ENCODE assay signal across 13 mouse cellular contexts in the genomic region with DNA sequence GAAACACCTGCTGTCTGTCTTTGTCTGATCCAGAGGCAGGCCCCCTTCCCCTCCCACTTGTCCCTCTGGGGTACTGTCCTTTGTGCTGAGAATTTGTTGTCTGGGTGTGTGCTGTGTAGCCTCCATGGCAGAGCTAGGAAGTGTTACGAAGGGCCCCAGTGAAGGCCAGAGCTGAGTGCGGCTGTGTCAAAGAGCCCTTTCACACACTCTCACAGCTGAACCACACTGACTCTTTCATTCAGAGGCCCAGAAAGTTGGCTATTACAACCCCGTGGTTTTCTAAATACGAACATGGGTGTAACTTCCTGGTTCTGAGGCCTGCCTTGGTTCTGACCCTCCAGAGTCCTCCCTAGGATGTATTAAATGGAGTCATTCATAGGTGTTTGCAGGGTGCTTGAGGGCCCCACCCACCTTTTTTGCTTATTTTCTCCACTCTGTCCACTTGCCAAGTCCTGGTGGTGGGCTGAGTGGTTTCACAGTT. TPM values are rescaled to one million over a fixed set of nuclear protein-coding genes. Genes with fewer than 3 reads are reported as not detected.
A peak's percentile ranks its signal among the peaks of the same experiment; 100 is the strongest.
DNase-seq lines count a peak whose midpoint lies in the region; ATAC-seq and TF ChIP-seq lines count a peak whose summit lies in the region.
"Had no signal": no experiment of that assay in that cellular context is flagged by ENCODE, and none has a peak within 500 bp of the region (broad histone marks: within the 10 kb centered on the region; RNA-seq: fewer than 3 reads in every experiment).

No protein-coding gene starts in this region.

- H3K9me3 ChIP-seq in lung, postnatal 0 days (ENCODE audit: low read length): no peaks in the 10 kb centered on the region
- no peaks in the 10 kb centered on the region for H3K9me3 ChIP-seq in embryonic facial prominence, embryonic 15.5 days (replicated peaks)
- H3K9me3 ChIP-seq in hindbrain, embryonic 16.5 days (ENCODE audit: control insufficient read depth, low read length): no peaks in the 10 kb centered on the region

- no peaks in the 10 kb centered on the region for H3K27me3 ChIP-seq in lung, postnatal 0 days (replicated peaks; ENCODE audit: insufficient read depth, low read length)
- no peaks in the 10 kb centered on the region for H3K27me3 ChIP-seq in embryonic facial prominence, embryonic 15.5 days
- no peaks in the 10 kb centered on the region for H3K27me3 ChIP-seq in hindbrain, embryonic 16.5 days (replicated peaks; ENCODE audit: control insufficient read depth, insufficient read depth, low read length)

- peak; percentile 35; the same call in 1 of the 2 replicates for ATAC-seq in lung, postnatal 0 days
- ATAC-seq in embryonic facial prominence, embryonic 15.5 days (ENCODE audit: insufficient number of reproducible peaks, low FRiP score, low TSS enrichment, low read depth): peak; percentile 73
- peak; percentile 74; the same call in 1 of the 2 replicates for ATAC-seq in hindbrain, embryonic 16.5 days

- TF ChIP-seq EP300 in lung, postnatal 0 days (IDR thresholded peaks at IDR 0.05): no peak

- WGBS in lung, postnatal 0 days: 44% methylated on average over 4 of the region's 4 CpGs
- 62% methylated on average over 4 of the region's 4 CpGs for WGBS in lung, adult 2 months
- 56% methylated on average over 4 of the region's 4 CpGs for WGBS in embryonic facial prominence, embryonic 15.5 days
- WGBS in hindbrain, embryonic 16.5 days: 64% methylated on average over 4 of the region's 4 CpGs

- peak; percentile 36 for DNase-seq in lung, postnatal 0 days (ENCODE audit: low spot score)
- DNase-seq in lung, adult 2 months: no peak
- DNase-seq in natural killer cell, adult 2 months (ENCODE audit: low spot score in 2 of 2): peak; percentile 74 to 85
- no peak for DNase-seq in spleen, adult 18-20 months
- no peak for DNase-seq in cerebellum, postnatal 4 days (ENCODE audit: low spot score in 2 of 2)
- DNase-seq: cerebellum, adult 11-12 months; gastrocnemius, postnatal 36 days; heart, postnatal 10 days; right cerebral cortex, postnatal 4 days; thymus, adult 18-20 months had no signal

- TF ChIP-seq CTCF in lung, postnatal 0 days (IDR thresholded peaks at IDR 0.05): no peak
- TF ChIP-seq CTCF in lung, adult 2 months (IDR thresholded peaks at IDR 0.05; ENCODE audit: insufficient read depth, low read length): no peak

- no peak overlapping the region for H3K9ac ChIP-seq in lung, postnatal 0 days (replicated peaks; ENCODE audit: low read depth)
- H3K9ac ChIP-seq in embryonic facial prominence, embryonic 15.5 days: no peak overlapping the region
- H3K9ac ChIP-seq in hindbrain, embryonic 16.5 days (ENCODE audit: low read depth, low read length): no peak overlapping the region

- H3K4me3 ChIP-seq in lung, postnatal 0 days (ENCODE audit: low read depth, low read length): no peak overlapping the region
- H3K4me3 ChIP-seq in lung, adult 2 months (replicated peaks; ENCODE audit: extremely low read depth, low read depth, low read length): no peak overlapping the region
- no peak overlapping the region for H3K4me3 ChIP-seq in embryonic facial prominence, embryonic 15.5 days (replicated peaks)
- no peak overlapping the region for H3K4me3 ChIP-seq in hindbrain, embryonic 16.5 days (ENCODE audit: low read length)

- H3K4me2 ChIP-seq in lung, postnatal 0 days (replicated peaks; ENCODE audit: low read depth, low read length): no peak overlapping the region
- no peak overlapping the region for H3K4me2 ChIP-seq in embryonic facial prominence, embryonic 15.5 days (replicated peaks)
- no peak overlapping the region for H3K4me2 ChIP-seq in hindbrain, embryonic 16.5 days (ENCODE audit: low read length)

- no peak overlapping the region for H3K27ac ChIP-seq in lung, postnatal 0 days (ENCODE audit: low read length)
- no peak overlapping the region for H3K27ac ChIP-seq in embryonic facial prominence, embryonic 15.5 days (replicated peaks)
- H3K27ac ChIP-seq in hindbrain, embryonic 16.5 days (ENCODE audit: low read depth, low read length): no peak overlapping the region
- H3K27ac ChIP-seq: kidney, postnatal 0 days had no signal

- H3K36me3 ChIP-seq in lung, postnatal 0 days (ENCODE audit: insufficient read depth, low read length): no peaks in the 10 kb centered on the region
- H3K36me3 ChIP-seq in embryonic facial prominence, embryonic 15.5 days: no peaks in the 10 kb centered on the region
- H3K36me3 ChIP-seq in hindbrain, embryonic 16.5 days (ENCODE audit: control insufficient read depth, insufficient read depth, low read length): no peaks in the 10 kb centered on the region

- H3K4me1 ChIP-seq in lung, postnatal 0 days (ENCODE audit: insufficient read depth, low read depth, low read length): no peaks in the 10 kb centered on the region
- H3K4me1 ChIP-seq in lung, adult 2 months (ENCODE audit: control insufficient read depth, insufficient read depth, low read length): no peaks in the 10 kb centered on the region
- H3K4me1 ChIP-seq in embryonic facial prominence, embryonic 15.5 days: no peaks in the 10 kb centered on the region
- no peaks in the 10 kb centered on the region for H3K4me1 ChIP-seq in hindbrain, embryonic 16.5 days (ENCODE audit: control insufficient read depth, insufficient read depth, low read depth, low read length)

- TF ChIP-seq POLR2A in lung, adult 2 months (IDR thresholded peaks at IDR 0.05; ENCODE audit: borderline replicate concordance, extremely low read depth, low read depth, low read length): no peak

RNA-seq across cellular contexts. Expression of a gene that starts 25.7 kb away (rescaled TPM):
- 332 and 359 TPM in 2 replicates for polyA plus RNA-seq in lung, postnatal 0 days (2015; fragmentation: Nextera tagmentation; extraction: Ambion mirVana)
- polyA plus RNA-seq in lung, adult 2 months (2012; rRNA removed): 276 and 279 TPM in 2 replicates
- polyA plus RNA-seq in embryonic facial prominence, embryonic 15.5 days (2015; fragmentation: Nextera tagmentation; extraction: Ambion mirVana): 199 and 236 TPM in 2 replicates
- polyA plus RNA-seq in hindbrain, embryonic 16.5 days (2015; fragmentation: Nextera tagmentation; extraction: Ambion mirVana): 4.0 and 4.7 TPM in 2 replicates

RNA-seq across cellular contexts. Expression of a gene that starts 43.8 kb away (rescaled TPM):
- polyA plus RNA-seq in lung, postnatal 0 days (2015; fragmentation: Nextera tagmentation; extraction: Ambion mirVana): 19.9 and 23.9 TPM in 2 replicates
- 27.9 and 41.8 TPM in 2 replicates for polyA plus RNA-seq in lung, adult 2 months (2012; rRNA removed)
- 60.2 and 61.5 TPM in 2 replicates for polyA plus RNA-seq in embryonic facial prominence, embryonic 15.5 days (2015; fragmentation: Nextera tagmentation; extraction: Ambion mirVana)
- polyA plus RNA-seq in hindbrain, embryonic 16.5 days (2015; fragmentation: Nextera tagmentation; extraction: Ambion mirVana): 38.8 and 49.0 TPM in 2 replicates

Comparison
In these comparisons a context has a peak if more than half of its experiments do, and no peak if none do; other contexts are left out.
1. DNase-seq: peak in lung, postnatal 0 days (single experiment) and natural killer cell, adult 2 months (2 of 2); none in lung, adult 2 months (single experiment), spleen, adult 18-20 months (0 of 2) and cerebellum, postnatal 4 days (0 of 2).
2. RNA of a gene that starts 25.7 kb away (polyA plus RNA-seq): 332 to 359 TPM in lung, postnatal 0 days, 276 to 279 TPM in lung, adult 2 months and 199 to 236 TPM in embryonic facial prominence, embryonic 15.5 days; 4.0 to 4.7 TPM in hindbrain, embryonic 16.5 days; every median in the first group is over 10 times any median in the second.
3. Peak in every context shown above with its lines, with median percentiles within 50 percentile points of each other: ATAC-seq.